Mouse (Mus musculus) monocyte, adult 5-6 weeks (primary cell): Measurements from ENCODE around the gene Mrm3. TPM values are rescaled to one million over a fixed set of nuclear protein-coding genes. Genes with fewer than 3 reads are reported as not detected.
"Not testable (repeated sequence)": the region's sequence is repeated elsewhere in the genome, so short reads cannot be mapped to it uniquely, and the experiment has no call there.

Experiments used
- ATAC-seq: fragments of 153-309, 156-312 bp; replicated peaks from 2 replicates; pipeline ENCODE4 v1.8.0; 2017; ENCODE audit warnings: mild to moderate bottlenecking; ENCODE audit not compliant: low TSS enrichment, insufficient number of reproducible peaks, severe bottlenecking, poor library complexity, low FRiP score
- total RNA-seq: library from RNA; stranded (forward); fragments of 200-1000, 200-491, 200-594 nt; gene quantifications from 3 replicates; pipeline ENCODE4 v1.2.3, GENCODE M21; 2017

The Mrm3 gene
- 3.2 to 9.7 TPM (median 5.5 TPM) in 3 replicates for total RNA-seq

DNA sequence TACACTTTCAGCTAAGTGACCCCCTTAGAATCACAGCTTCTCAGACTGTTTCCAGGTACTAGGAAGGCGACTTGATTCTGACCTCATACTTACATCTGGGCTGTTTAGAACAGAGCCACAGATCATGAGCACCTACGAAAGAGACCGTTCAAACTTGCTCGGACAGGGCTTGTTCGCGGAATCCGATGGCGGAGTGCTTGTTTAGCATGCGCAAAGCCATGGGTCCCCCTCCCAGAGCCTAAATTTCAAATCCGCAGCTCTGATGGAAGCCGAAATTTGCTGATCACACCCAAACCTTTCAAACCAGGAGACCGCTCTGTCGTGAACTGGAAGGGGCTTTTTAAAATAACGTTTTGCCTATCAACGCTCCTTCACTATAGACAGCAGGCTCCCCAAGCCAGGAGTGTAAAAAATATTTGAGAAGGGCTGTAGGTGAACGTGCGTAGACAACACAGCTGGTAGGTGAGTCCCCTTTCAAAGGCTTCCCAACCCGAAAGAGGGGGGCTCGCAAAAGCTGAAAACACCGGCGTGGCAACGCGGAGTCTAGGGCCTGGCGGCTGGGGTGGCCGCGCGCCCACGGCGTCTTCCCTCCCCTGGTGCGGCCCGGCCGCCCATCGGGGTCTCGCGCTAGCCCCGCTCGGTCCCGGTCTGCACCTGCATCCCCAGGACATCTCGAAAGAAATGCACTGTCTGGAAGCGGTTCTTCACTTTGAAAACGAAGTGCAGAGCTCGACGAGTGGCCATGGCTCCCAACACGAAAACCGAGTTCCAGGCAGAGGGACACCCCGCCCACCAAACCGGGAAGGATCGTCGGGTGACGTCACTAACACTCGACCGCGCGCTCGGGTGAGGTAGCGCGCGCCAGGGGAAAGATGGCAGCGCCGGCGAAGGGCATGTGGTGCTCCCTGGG is at the start of gene Mrm3, which contains the start of gene Glod4:
Mrm3 (plus strand) TSS at position 815 of the 910 bp plus-strand sequence.
Glod4 (minus strand) TSS at position 825 of the 910 bp plus-strand sequence.
- ATAC-seq = peak; percentile 95

DNA sequence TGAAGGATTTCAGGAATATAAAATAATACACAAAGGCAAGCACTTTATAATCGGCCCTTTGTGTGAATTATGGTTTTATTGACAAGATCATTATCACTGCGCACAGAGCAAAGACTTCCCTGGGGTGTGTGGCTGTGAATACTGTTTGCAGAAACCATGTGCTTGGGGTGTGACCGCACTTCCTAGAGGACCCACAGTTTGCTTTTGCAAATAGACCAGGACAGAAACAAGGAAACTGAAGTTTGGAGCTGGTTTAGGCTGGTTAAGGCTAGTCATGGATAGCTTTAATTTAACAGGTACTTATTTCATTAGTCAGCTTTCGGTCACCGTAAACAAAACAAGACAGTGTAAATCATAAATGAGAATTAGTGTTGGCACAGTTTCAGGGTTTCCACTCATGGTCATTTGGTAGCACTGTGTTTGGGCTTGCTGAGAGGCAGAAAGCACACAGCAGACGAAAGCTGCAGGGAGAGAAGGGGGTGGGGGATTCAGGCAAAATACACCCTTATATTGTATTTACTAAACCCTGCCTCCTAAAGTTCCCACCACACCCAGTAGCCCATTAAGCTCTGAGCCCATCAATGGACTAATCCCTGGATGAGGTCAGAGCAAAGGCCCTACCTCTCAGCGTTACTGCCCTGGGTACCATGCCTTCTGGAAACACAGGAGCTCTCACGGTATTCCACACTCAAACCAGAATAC is 47.1 kb upstream of the Mrm3 start:
- ATAC-seq = no peak

DNA sequence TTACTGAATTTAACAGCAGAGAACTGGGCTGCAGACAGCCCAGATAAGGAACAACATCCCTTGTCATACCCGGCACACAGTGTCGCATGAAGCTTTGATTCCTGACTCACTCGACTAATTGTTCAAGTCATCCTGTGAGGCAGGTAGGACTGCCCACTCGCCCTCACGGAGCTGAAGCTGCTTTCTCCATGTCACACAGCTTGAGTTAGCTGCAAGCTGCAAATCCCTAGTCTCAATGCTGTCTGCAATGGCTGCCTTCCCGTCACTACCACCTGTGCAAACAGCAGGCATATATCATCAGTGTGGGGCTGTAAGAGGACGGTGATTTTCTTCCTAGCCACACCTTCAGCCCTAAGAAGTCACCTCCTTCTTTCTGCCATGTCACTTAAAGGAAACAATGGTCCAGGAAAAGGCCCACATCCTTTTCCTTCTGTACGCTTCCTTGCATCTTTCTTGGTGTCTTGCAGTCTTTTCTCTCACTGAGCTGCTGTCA is 46.5 kb upstream of the Mrm3 start:
- ATAC-seq = no peak

DNA sequence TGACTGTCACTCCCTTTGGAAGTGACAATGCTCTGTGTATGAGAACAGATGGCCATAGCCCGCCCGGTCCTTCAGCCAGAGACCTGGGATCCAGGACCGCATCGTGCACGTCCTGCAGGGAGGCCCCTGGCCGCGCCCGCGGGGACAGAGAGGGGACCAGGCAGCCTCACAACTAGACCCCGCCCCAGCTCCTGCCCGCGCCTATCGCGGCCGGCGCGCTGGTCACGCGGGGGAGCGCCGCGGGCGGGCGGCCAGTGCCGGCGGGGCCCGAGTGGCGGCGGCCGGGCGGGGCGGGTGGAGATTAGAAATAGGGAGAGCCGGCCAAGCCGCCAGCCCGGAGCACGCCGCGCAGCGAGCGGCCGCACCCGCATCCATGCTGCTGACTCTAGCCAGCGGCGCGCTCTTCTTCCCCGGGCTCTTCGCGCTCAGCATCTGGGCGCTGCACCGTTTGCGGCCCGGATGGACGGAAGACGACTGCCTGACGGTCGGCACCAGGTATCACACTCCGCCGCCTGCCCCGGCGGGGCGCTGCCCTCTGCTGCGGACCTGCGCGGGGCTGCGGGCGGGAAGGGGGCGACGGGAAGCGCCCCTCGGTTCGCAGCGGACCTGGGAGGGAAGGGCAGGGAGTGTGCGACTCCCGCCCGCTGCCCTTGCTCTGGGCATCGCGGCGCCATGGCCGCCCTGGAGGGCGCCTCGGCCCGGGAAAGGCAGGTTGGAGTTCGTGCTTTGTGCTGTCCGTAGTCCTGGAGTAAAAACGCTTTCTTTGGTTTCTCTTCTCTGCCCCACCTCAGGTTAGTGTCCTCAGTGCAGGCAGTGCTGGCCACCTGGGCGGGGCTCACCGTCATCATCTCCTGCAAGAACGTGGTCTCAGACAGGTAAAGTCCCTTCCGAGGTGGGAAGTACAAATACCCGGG is 41.5 kb upstream of the Mrm3 start:
- ATAC-seq = peak; percentile 82

DNA sequence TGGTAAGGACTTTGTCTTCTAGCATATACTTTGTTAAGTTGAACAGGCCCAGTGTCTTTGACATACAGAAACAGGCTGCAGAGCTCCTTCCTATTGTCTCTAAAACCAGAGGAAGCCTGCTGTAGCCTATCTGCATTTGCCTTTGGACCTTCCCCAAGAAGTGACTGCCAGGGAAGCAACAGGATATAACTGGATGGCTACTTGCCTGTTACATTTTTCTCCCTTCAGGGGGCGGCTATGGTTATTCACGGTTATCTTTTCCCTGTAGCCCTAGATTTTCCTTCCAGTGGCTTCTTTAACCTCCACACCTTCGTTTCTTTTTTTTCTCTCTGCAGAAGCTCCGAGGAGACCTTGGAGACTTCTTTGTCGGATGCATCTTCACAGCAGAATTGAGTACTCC is 36.7 kb upstream of the Mrm3 start:
- ATAC-seq = no peak

DNA sequence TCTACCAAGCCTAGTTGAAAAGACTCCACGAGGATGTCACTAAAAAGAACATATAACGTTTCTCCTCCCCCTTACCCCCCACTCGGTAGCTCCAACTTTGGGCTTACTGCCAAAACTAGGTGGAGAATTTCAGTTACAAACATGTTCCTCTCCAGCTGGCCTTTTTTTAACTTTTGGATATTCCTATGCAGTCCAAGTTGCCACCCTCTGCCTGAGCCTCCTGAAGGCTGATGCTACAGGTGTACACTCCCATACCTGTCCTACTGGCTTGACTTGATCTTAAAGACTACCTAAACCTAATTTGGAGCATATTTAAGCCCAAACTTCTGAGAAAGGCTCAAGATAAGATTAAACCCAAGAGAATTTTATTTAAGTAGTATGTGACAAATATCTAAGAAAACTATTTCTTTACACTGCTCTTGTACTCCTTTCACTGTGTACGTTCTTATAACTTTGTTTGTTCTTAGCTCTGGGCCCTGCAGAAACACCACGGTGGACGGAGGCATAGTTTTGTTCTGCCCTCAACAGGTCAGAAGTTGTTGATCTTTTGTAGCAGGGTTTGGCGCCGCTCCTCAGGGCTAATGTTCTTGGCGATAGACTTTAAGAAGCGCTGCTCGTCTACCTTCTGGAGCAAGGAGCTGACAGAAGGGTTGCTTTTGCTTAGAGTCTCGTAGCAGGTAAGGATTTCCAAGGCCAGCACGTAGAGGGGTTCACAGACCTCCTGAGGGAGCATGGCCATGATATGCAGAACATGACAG is 33.1 kb upstream of the Mrm3 start:
- no peak for ATAC-seq

DNA sequence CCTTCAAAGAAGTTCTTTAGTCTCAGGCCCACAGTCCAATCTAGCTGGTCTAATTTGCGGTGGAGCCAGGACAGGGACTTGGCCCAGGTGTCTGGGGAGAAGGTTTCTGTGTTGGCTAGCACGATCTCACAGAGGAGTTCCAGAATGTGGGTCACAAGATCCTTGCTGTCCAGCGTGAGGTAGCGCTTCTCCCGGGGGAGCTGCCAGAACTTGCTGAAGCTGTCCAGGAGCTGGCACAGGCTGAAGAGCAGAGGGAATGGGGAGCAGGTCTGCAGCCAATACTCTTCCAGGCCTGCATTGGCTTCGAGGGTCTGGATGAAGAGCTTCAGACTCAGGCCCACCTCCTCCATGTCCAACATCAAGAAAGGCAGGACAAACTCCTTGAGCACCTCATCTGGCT is 31.9 kb upstream of the Mrm3 start:
- not testable (repeated sequence) for ATAC-seq

DNA sequence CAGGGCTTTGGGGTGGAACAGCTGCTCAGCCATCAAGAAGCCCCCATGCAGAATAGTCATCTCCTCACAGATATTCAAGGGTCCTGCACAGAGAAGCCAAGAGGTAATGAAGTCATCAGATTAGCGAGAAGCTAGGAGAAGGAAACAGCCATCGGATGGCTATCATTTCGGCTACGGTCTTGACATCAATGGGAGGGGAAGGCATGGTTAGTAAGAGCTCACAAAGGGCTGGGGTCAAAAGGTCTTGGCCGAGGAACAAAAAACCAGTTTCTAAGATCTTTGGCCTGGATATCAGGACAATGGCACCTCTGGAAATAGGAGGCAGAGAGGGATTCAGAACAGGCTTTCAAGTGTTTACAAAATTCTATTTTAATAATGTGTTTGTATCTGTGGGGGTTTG is 29.7 kb upstream of the Mrm3 start:
- no peak for ATAC-seq

DNA sequence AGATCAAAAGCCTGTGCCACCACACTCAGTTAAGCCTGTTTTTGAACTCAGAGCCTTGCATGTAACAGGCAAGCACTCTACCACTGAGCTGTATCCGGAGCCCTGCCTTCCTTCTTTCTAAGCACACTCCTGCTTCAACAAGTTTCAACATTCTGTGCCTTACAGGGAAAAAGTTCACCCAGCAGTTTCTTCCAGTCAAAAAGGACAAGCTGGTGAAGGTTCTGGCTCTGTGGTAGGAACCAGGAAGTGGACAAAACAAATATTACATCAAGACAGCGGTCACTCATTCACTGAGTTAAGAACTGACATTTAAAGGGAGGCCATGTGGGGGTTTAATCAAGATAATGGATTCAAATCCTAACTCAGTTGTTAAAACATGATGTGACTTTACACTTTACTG is 28.5 kb upstream of the Mrm3 start:
- ATAC-seq = no peak

DNA sequence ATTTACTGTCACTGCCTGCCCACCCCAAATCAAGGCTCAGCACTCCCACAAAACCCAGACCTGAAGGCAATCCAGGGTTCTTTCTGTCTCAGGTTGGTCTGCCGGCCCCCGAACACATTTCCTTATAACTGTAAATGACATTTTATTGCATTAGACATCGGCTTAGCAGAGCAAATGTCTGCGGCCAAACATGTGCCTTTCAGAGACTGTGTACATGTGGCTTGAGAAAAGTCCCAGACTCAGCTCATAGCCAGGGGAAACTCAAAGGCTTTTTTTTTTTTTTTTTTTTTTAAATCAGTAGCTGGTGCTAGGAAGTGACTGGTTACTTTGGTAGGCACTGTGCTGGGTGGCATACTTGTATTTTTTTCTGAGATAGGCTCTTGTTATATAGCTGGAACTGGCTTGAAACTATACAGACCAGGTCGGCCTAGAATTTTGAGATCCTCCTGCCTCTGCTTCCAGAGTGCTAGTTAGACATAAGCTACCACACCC is 27.4 kb upstream of the Mrm3 start:
- no peak for ATAC-seq

DNA sequence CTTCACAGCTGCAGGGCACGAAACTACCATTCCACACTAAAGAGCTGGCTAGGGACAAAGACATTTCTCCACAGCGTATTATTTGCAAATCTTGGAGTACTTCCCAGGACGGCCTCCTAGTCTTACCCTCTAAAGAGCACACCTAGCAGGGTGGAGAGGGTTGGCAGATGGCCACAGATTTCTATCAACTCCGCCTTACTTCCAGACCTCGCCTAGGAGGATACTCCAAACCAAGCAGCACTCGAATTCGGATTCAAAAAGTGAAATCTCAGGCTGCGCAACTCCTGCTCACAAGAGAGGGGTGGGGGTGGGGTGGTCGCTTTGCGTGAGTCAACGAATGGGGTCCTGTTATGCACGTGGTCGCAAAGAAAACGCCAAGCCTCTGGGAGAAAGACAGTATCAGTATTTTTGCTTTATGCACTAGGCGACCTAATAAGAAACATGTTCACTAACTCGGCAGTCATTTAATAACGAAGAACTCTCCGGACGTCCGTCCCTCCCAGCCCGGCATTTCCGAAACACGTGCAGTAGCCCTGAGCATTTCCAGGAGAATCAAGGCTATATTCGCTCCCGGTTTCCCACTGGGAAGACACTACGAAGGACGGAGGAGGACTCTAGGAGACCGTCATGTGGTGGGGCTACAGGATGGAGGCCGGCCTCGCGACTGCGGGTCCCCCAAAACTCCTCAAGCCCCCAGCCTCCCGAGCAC is 26.7 kb upstream of the Mrm3 start:
- no peak for ATAC-seq

DNA sequence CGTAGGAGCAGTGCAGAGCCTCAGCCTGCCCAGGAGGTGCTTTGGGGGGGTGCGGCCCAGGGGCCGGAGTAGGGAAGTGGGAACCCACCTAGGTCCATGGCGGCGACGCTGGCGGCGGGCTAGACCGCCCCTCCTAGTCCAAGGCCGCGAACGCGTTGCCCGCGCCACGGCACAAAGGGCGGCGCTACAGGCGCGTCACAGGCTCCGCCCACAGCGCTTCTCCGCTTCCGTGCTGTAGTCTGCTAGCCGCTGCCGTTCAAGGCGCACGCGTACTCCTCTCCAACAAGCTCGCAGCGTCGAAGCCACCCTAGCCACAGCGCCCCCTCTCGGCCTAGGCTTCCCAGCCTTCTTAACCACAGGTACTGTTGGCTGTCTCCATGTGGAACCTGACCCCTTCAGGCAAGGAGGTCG is 26.1 kb upstream of the Mrm3 start, which contains the start of the genes Dbil5 and Gemin4:
Dbil5 (plus strand) TSS at position 219 of the 411 bp plus-strand sequence.
Gemin4 (minus strand) TSS at position 275 of the 411 bp plus-strand sequence.
- ATAC-seq = peak; percentile 99

DNA sequence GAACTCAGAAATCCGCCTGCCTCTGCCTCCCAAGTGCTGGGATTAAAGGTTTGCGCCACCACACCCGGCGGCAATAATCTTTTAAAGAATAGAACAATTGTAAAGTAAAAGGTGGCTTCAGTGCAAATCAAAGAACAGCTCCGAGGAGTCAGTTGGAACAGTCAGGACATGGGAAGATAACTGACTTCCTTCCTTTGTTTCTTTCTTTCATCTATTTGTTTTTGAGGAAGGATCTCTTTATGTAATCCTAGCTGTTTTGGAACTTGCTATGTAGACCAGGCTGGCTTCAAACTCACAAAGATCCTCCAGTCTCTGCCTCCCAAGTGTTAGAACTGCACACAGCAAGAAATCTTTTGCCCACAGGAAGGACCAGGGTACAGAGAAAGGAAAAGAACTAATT is 18.9 kb upstream of the Mrm3 start:
- no peak for ATAC-seq

DNA sequence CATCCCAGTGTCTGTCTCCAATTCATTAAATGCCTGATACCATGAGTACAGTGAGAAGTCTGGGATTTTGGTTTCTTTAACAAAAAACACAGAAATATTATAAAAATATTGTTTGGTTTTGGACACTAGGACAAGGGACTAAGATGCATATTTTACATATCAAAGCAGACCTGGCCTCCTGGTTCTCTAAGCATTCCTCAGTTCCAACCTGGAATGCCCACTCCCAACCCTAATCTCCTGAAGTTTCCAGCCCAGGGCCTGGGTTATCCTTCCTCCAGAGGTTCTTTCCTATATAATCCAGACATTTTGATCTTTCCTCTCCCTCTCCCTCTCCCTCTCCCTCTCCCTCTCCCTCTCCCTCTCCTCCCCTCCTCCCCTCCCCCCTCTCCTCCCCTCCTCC is 18.5 kb upstream of the Mrm3 start:
- no peak for ATAC-seq

DNA sequence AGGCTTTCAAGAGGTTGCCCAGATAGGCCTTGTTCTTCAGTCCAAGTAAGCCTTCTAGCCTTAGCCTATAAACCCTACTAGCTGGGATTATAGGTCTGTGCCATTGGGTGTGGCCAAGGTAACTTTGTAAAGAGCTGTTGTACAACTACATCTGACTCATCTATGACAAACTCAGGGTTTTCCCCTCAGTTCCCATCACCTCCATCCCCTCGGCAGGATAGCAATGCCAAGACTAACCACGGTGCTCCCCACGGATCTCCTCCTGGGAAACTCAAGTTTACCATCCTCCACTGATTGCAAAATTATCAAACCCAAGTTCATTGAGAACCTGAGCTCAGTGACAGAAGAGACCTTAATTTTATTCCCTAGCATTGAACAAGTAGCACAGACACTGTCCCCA is 7.4 kb upstream of the Mrm3 start:
- no peak for ATAC-seq

DNA sequence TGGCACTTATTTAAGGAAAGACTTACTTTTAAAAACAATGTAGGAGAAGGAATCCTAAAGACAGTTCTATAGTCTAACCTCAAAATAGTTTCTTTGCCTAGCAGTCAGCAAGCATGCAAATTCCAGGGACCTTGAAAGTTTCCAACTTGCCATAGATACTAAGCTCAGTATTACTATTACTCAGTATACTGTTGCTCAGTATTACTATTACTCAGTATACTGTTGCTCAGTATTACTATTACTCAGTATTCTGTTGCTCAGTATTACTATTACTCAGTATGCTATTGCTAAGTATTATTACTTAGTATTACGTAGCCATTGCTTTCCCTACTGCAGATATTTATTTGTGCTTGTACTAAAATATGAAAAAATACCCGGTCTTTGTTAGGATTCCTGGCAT is 3.8 kb upstream of the Mrm3 start:
- ATAC-seq = no peak
